Mouse (Mus musculus) ES-E14 (cell line): Measurements from ENCODE around the gene Lpgat1.

Experiments used
- CHD2 ChIP-seq: IDR thresholded peaks from 2 replicates; pipeline ENCODE4 v1.6.1; 2014; ENCODE audit warnings: mild to moderate bottlenecking, low read depth, low read length, inconsistent platforms
- MAFK ChIP-seq: IDR thresholded peaks from 2 replicates; pipeline ENCODE4 v1.6.1; 2014; ENCODE audit warnings: mild to moderate bottlenecking, low read depth, low read length, inconsistent platforms; ENCODE audit not compliant: insufficient read depth
- ZNF384 ChIP-seq: IDR thresholded peaks from 2 replicates; pipeline ENCODE4 v1.6.1; 2012; ENCODE audit warnings: low read depth, low read length, inconsistent platforms

GRCm38 (mm10) chr1:191709811-191710210 lies 7.8 kb upstream of the Lpgat1 start:
- no peak for TF ChIP-seq MAFK
- TF ChIP-seq CHD2: no peak
- TF ChIP-seq ZNF384: no peak
